Mouse (Mus musculus): ENCODE measurements at regions not wholly inside any gene's neighbourhood (a gene's known extent, or its start where the extent isn't known, plus 50 kb on each side); places are given as distances from the start of the nearest gene placed in this dataset.
A peak's percentile ranks its signal among the peaks of the same experiment; 100 is the strongest.

- no peak for DNase-seq
Observed at GRCm38 (mm10) chr2:167847281-167848077, 84.4 kb upstream of the Ptpn1 start.

- DNase-seq = no peak
Observed at GRCm38 (mm10) chr2:167845370-167845769, 86.5 kb upstream of the Ptpn1 start.

DNA sequence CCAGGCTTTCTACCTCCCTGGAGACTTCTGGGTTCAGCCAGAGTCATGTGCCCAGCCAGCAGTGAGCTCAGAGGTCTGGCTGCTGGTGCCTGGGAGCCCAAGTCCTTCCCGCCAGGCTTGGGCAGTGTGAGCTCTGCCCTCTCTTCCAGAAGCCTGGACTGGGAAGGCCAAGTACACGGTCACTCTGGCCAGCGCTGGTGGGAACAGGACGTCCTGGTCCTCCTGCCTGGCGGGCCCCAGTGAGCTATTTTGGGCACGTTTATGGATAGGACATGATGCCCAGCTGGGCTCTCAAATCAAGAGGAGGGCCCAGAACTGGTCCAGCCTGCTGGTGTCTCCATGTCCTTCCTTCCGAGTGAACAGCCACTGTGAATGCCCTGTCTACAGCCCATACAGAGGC, 87.3 kb upstream of the Ptpn1 start:
- peak; percentile 77 for DNase-seq

- no peak for DNase-seq
Observed at GRCm38 (mm10) chr2:167843921-167844320, 87.9 kb upstream of the Ptpn1 start.

DNA sequence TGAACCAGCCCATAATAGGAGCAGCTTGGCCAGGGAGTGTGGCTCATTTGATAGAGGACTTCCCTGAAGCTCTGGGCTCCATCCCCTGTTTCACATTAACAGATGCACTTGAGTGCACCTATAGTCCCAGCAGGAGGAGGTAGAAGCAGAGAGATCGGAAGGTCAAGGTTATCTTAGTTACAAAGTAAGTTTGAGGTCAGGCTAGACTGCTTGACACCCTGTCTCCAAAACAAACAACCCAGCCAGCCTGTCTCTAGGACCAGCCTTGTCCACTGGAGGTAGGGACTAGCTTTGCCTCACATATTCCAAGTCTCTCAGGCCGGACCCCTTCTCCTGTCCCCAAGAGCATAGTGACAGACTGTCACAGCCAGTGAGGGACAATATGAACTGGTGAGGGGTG, 88.9 kb upstream of the Ptpn1 start:
- no peak for DNase-seq

DNA sequence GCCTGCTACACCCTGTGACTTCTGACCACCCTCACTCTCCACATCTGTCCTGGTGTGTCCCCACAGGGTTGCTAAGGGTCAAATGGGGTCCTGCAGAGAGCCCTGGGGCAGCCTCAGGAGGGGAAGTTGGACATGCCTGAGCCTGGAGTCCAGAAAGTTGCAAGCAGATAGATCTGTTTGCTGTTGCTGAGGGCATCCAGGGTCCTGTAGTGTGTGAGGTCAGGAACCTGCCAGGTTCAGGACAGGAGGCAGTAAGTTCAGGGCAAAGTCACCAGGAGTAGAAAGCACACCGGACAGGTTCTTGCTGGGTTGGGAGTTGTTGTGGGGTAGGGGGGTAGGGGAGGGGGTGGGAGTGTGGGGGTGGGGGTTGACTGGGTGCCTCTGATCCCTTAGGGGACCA, 89.4 kb upstream of the Ptpn1 start:
- DNase-seq = no peak

- DNase-seq = no peak
Observed at GRCm38 (mm10) chr2:167841339-167842240, 90.3 kb upstream of the Ptpn1 start.

- no peak for DNase-seq
Observed at GRCm38 (mm10) chr2:167840344-167840743, 91.5 kb upstream of the Ptpn1 start.

DNA sequence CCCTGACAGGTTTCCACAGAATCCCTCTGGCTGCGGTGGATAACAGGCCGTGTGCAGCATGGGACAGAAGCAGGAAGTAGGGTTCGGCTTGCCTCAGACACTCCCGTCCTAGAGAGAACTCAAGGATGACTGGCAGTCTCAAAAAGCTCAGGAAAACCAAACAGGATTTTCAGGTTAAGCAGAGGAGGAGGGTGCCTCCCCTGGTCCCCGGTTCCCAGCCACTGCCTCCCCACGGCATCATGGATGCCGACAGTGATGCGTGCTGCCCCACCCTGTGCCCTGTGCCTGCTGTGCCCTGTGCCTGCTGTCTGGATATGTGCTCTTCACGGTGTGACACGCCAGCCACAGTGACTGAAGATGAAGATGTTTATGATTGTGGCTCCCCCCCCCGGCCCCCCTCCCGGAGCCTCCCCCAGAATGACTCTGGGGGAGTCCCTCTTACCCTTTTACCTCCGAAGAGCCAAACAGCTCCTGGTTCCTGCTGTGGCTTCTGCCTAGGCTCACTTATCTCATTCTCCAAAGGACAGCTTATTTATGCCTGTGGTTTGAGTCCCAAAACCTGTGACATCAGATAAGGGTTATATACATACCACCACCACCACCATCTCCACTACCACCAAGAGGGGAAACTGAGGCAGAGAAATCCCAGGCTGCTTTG, 92.4 kb upstream of the Ptpn1 start:
- peak; percentile 52 for DNase-seq

DNA sequence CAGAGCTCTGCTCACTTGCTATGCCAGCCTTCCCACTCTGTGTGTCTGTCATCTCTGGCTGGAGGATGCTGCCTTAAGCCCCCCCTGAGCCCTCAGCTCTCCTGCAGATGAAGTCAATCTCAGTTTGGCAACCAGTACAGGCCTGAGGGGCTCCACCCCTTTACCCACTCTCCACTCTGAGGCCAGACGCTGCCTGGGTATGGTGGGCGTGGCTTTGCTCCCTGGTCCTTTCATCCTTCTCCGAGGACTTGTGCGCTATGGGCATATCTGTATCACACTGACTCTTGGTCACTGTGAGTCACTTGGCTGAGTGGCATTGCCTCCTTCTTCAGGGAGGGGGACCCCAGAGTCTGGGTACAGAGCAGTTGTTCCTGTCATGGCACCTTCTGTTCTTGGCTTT, 94.3 kb upstream of the Ptpn1 start:
- peak; percentile 53 for DNase-seq

- peak; percentile 74 for DNase-seq
Observed at GRCm38 (mm10) chr2:167836611-167837010, 95.2 kb upstream of the Ptpn1 start.

GRCm38 (mm10) chr2:167834605-167835004, 97.3 kb upstream of the Ptpn1 start:
- peak; percentile 86 for DNase-seq

- DNase-seq = peak; percentile 95
Observed at GRCm38 (mm10) chr2:167833290-167833953, 98.4 kb upstream of the Ptpn1 start.

GRCm38 (mm10) chr2:167831076-167832039, 100.5 kb upstream of the Ptpn1 start:
- peak; percentile 47 for DNase-seq

DNA sequence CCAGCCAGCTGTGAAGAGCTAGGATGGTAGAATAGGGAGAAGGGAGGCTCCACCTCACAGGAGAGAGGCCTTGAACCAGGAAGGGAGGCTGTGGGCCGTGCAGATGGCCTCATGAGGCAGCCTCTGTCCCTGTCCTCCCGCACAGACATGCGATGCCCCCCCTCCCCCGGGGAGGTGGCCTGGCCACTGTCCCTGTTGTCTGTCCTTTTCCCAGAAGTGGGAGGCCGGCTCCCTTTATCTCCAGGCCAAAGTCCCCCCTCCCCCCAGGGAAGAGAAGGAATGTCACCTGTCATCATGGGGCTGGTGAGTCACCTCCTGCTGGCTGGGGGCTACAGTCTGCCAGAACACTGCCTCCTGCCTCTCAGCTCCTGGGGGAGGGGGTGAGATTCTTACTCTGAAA, 103.6 kb upstream of the Ptpn1 start:
- peak; percentile 55 for DNase-seq

GRCm38 (mm10) chr2:167826922-167827703, 104.7 kb upstream of the Ptpn1 start:
- peak; percentile 78 for DNase-seq

GRCm38 (mm10) chr2:167823513-167823912, 108.3 kb upstream of the Ptpn1 start:
- DNase-seq = peak; percentile 92

GRCm38 (mm10) chr2:167823044-167823443, 108.8 kb upstream of the Ptpn1 start:
- DNase-seq = no peak

DNA sequence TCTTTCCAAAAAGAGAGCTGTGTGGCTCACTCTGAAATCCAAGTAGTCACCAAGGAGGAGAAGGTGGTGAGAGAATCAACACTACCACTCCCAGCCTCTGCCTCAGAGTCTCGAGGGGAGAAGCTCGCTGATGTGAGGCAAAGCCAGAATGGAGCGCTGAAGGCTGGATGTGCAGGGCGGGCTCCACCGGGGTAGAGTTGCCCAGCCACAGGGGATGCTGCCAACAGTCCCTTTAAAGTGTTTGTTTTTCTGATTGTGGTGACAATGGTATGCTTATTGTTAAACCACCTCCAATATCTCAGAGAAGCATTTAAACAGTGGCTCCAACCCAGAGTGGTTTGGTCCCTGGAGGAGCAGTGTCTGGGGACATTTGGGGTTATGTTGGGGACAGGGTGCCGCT, 110.7 kb upstream of the Ptpn1 start:
- DNase-seq = no peak

DNA sequence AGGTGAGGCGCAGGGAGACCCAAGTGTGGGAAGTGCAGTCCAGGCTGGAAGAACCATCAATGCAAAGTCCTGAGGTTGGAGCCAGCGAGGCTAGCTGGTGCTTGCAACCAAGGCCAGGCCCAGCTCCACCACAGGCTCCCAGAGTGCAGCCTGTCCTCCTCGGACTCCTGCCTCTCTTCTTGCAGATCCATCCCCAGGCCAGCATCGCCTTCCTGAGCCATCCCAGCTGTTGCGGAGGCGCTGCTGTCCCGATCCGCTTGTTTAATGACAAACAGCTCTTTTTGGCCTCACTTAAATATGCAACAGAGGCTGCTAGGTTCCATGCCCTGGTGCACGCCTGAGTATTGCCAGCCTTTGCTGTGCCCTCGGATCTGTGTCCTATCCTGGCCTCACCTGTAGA, 113.1 kb upstream of the Ptpn1 start:
- peak; percentile 76 for DNase-seq

DNA sequence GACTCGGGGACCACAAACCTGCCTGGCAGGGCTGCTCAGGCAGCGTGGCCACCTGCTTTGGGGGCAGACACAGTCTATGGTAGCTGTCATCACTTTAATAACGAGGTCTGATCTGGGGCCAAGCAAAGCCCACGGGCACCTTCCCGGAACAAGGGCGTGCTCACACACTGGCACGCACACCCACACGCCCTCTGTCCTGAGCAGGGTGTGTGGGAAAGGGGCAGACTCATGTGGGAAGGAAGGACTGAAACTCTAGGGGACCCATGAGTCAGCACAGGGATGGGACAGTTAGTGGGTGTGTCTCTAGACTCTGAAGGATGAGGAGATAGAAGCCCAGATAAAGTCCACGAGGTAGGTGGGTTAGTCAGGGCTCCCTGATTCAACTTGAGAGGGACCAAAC, 114.8 kb upstream of the Ptpn1 start:
- DNase-seq = no peak
